Mouse (Mus musculus) neural tube, embryonic 14.5 days (tissue): ENCODE measurements around the gene Serpina3j. TPM values are rescaled to one million over a fixed set of nuclear protein-coding genes. Genes with fewer than 3 reads are reported as not detected.

Experiments
- ATAC-seq: fragments of 200-750 bp; cut with Nextera tagmentation; 2 replicates; pipeline ENCODE4 v1.8.0; 2017; ENCODE audit warnings: low read depth, mild to moderate bottlenecking, moderate TSS enrichment, moderate library complexity
- H3K27ac ChIP-seq: fragments of 300-500 bp; sonication (generic); 2 replicates; pipeline ENCODE4 v1.5.1; 2014; ENCODE audit warnings: low read depth, mild to moderate bottlenecking, control low read depth, low read length, moderate library complexity, mixed read lengths
- H3K27me3 ChIP-seq: fragments of 300-500 bp; sonication (generic); 2 replicates; pipeline ENCODE4 v1.6.1; 2014; ENCODE audit warnings: low read length; ENCODE audit not compliant: control insufficient read depth, insufficient read depth
- H3K36me3 ChIP-seq: fragments of 300-500 bp; sonication (generic); 2 replicates; pipeline ENCODE4 v1.6.1; 2014; ENCODE audit warnings: low read length, mixed read lengths; ENCODE audit not compliant: control insufficient read depth, insufficient read depth
- H3K4me1 ChIP-seq: fragments of 300-500 bp; sonication (generic); 2 replicates; pipeline ENCODE4 v1.6.1; 2014; ENCODE audit warnings: low read length; ENCODE audit not compliant: control insufficient read depth, insufficient read depth
- H3K4me2 ChIP-seq: fragments of 300-500 bp; sonication (generic); 2 replicates; pipeline ENCODE4 v1.6.1; 2014; ENCODE audit warnings: mild to moderate bottlenecking, low read depth, low read length, control low read depth
- H3K4me3 ChIP-seq: fragments of 300-500 bp; sonication (generic); 2 replicates; pipeline ENCODE4 v1.5.1; 2014; ENCODE audit warnings: low read depth, low read length, control low read depth, mixed read lengths
- H3K9ac ChIP-seq: fragments of 300-500 bp; sonication (generic); replicated peaks from 2 replicates; pipeline ENCODE4 v1.6.1; 2014; ENCODE audit warnings: low read depth, mild to moderate bottlenecking, control low read depth, low read length, mixed read lengths
- H3K9me3 ChIP-seq: fragments of 300-500 bp; sonication (generic); 2 replicates; pipeline ENCODE4 v1.6.1; 2016; ENCODE audit warnings: low read length; ENCODE audit not compliant: control insufficient read depth
- WGBS: fragments of 180-500 bp; shearing (Covaris S2); extraction: QIAGEN DNeasy Blood & Tissue Kit; methylation state at CpG from one replicate; pipeline ENCODE4 v1.1.7; 2014; 5-methylcytosine and 5-hydroxymethylcytosine counted together
- polyA plus RNA-seq: library from polyadenylated mRNA; unstranded; fragments of >200 nt; fragmentation: Nextera tagmentation; extraction: Ambion mirVana; gene quantifications from 2 replicates; pipeline ENCODE4 v1.2.1, GENCODE M21; 2014

Serpina3j gene
- polyA plus RNA-seq: not detected in 2 replicates

GRCm38 (mm10) chr12:104314253-104314652, at the start of gene Serpina3j:
Serpina3j (plus strand) TSS chr12:104314553.
- WGBS: 87% methylated on average over 1 of the region's 1 CpGs
- no peak within 1 kb of the TSS for H3K27ac ChIP-seq
- H3K9me3 ChIP-seq: no peaks in the 10 kb centered on the region
- ATAC-seq: no peak
- H3K4me3 ChIP-seq: no peak within 1 kb of the TSS
- H3K27me3 ChIP-seq: no peaks in the 10 kb centered on the region
- no peak within 1 kb of the TSS for H3K9ac ChIP-seq
- no peaks in the 10 kb centered on the region for H3K4me1 ChIP-seq
- H3K36me3 ChIP-seq: no peaks in the 10 kb centered on the region
- no peak within 1 kb of the TSS for H3K4me2 ChIP-seq

- no peak overlapping the region for H3K4me2 ChIP-seq
- WGBS: 82% methylated on average over 3 of the region's 3 CpGs
- H3K4me1 ChIP-seq: no peaks in the 10 kb centered on the region
- no peaks in the 10 kb centered on the region for H3K27me3 ChIP-seq
- no peak overlapping the region for H3K9ac ChIP-seq
- no peak overlapping the region for H3K4me3 ChIP-seq
- H3K36me3 ChIP-seq: no peaks in the 10 kb centered on the region
- ATAC-seq: no peak
- no peaks in the 10 kb centered on the region for H3K9me3 ChIP-seq
- H3K27ac ChIP-seq: no peak overlapping the region
Measured at GRCm38 (mm10) chr12:104266374-104266773, 48.0 kb upstream of the Serpina3j start.

- H3K27me3 ChIP-seq: no peaks in the 10 kb centered on the region
- no peaks in the 10 kb centered on the region for H3K36me3 ChIP-seq
- H3K4me2 ChIP-seq: no peak overlapping the region
- H3K27ac ChIP-seq: no peak overlapping the region
- no peaks in the 10 kb centered on the region for H3K9me3 ChIP-seq
- H3K9ac ChIP-seq: no peak overlapping the region
- no peak overlapping the region for H3K4me3 ChIP-seq
- no peaks in the 10 kb centered on the region for H3K4me1 ChIP-seq
- 82% methylated on average over 18 of the region's 18 CpGs for WGBS
- ATAC-seq: no peak
Measured at GRCm38 (mm10) chr12:104278216-104279055, 35.9 kb upstream of the Serpina3j start.

DNA sequence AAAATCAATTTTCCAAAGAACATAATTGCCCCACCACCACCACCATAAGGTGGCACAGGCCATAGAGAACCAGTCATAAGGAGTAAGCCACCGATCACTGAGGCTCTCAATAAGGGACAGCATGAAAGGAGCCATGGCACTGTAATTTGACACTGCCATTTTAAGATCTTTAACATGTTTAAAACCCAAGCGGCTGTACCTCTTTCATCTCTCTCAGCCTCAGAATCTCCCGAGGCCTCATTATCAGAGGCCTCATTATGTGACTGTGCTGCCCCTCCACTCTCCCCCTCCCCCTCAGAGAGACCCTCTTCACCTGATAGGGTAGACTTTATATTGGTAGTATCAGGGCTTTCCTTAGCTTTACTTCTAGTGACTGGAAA, 35.3 kb upstream of the Serpina3j start:
- H3K4me3 ChIP-seq: no peak overlapping the region
- H3K9me3 ChIP-seq: no peaks in the 10 kb centered on the region
- H3K27me3 ChIP-seq: no peaks in the 10 kb centered on the region
- no peak for ATAC-seq
- H3K9ac ChIP-seq: no peak overlapping the region
- H3K4me2 ChIP-seq: no peak overlapping the region
- 12% methylated on average over 3 of the region's 3 CpGs for whole genome bisulfite sequencing
- no peaks in the 10 kb centered on the region for H3K36me3 ChIP-seq
- H3K27ac ChIP-seq: no peak overlapping the region
- H3K4me1 ChIP-seq: no peaks in the 10 kb centered on the region

DNA sequence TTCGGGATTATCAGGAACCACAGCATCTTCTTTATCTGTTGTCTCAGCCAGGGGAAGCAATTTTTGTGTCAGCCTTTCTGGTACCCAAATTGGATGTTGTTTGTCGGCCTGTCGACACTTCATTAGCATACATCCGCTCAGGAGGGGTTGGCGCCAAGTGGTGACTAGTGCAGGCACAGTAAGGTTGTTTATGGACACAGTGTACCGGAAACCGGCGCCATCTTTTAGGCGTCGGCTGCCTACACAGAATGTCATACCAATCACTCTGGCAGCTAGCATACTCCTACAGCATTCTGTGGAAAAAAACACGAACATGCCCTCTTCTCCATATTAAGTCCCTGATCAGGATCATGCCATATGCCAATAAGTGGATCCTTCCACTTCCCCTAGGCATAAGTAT, 31.0 kb upstream of the Serpina3j start:
- no peak for ATAC-seq
- Histone ChIP-seq H3K4me3 (no peak overlapping the region), H3K9ac (no peak overlapping the region), H3K27ac (no peak overlapping the region), H3K4me1 (no peaks in the 10 kb centered on the region), H3K36me3 (no peaks in the 10 kb centered on the region), H3K4me2 (no peak overlapping the region), H3K27me3 (no peaks in the 10 kb centered on the region), H3K9me3 (no peaks in the 10 kb centered on the region)
- 93% methylated on average over 11 of the region's 11 CpGs for WGBS

GRCm38 (mm10) chr12:104288336-104288735, 26.0 kb upstream of the Serpina3j start:
- ATAC-seq: no peak
- no peak overlapping the region for H3K9ac ChIP-seq
- no peaks in the 10 kb centered on the region for H3K9me3 ChIP-seq
- no peaks in the 10 kb centered on the region for H3K36me3 ChIP-seq
- H3K4me3 ChIP-seq: no peak overlapping the region
- no peak overlapping the region for H3K27ac ChIP-seq
- H3K4me2 ChIP-seq: no peak overlapping the region
- no peaks in the 10 kb centered on the region for H3K27me3 ChIP-seq
- H3K4me1 ChIP-seq: no peaks in the 10 kb centered on the region

DNA sequence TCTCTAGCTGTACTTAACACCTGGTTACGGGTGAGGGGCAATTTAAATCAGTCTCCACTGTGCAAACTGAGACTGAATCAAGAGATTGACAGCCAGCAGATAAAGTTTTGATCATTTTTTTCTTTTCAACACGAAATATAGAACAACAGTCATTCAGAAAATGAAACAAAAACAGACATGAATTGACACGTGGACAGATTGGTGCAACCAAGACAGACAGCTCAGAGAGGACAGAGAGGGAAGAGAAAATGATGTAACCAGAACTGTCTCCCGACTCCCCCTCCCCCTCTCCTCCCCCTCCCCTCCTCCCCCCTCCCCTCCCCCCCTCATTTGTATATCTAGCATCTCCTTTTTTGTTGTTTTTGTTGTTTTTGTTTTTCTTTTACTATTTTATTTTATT, 24.5 kb upstream of the Serpina3j start:
- no peak overlapping the region for H3K4me3 ChIP-seq
- H3K27me3 ChIP-seq: no peaks in the 10 kb centered on the region
- no peak overlapping the region for H3K9ac ChIP-seq
- H3K9me3 ChIP-seq: no peaks in the 10 kb centered on the region
- no peak for ATAC-seq
- WGBS: 56% methylated on average over 4 of the region's 4 CpGs
- no peak overlapping the region for H3K27ac ChIP-seq
- H3K36me3 ChIP-seq: no peaks in the 10 kb centered on the region
- no peaks in the 10 kb centered on the region for H3K4me1 ChIP-seq
- no peak overlapping the region for H3K4me2 ChIP-seq

- Histone ChIP-seq H3K27me3 (no peaks in the 10 kb centered on the region), H3K4me2 (no peak overlapping the region), H3K36me3 (no peaks in the 10 kb centered on the region), H3K27ac (no peak overlapping the region), H3K4me1 (no peaks in the 10 kb centered on the region), H3K9me3 (no peaks in the 10 kb centered on the region), H3K9ac (no peak overlapping the region), H3K4me3 (no peak overlapping the region)
- ATAC-seq: no peak
- 88% methylated on average over 2 of the region's 2 CpGs for WGBS
Measured at GRCm38 (mm10) chr12:104293963-104294362, 20.4 kb upstream of the Serpina3j start.

DNA sequence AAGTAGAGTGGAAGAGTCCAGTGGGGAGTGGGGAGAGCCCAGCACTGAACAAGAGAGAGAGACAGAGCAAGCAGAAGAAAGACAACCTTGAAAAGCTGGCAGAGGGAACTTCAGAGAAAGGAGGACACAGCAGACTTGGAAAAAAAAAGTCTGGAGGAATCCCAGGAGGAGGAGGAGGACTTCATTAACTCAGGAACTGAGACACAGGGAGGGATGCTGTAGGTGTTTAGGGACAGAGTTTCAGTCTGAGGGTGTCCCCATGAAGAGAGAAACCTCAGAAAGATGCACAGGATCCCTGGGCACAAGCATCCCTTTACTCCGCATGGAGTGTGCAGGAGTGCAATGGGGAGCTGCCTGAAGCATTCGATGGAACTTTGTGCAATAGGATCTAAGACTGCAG, 16.3 kb upstream of the Serpina3j start:
- Histone ChIP-seq H3K9me3 (no peaks in the 10 kb centered on the region), H3K27ac (no peak overlapping the region), H3K27me3 (no peaks in the 10 kb centered on the region), H3K36me3 (no peaks in the 10 kb centered on the region), H3K4me1 (no peaks in the 10 kb centered on the region), H3K9ac (no peak overlapping the region), H3K4me2 (no peak overlapping the region), H3K4me3 (no peak overlapping the region)
- 93% methylated on average over 2 of the region's 2 CpGs for WGBS
- no peak for ATAC-seq
